Mouse (Mus musculus) frontal cortex, adult 2 months (tissue): Measurements from ENCODE around the gene Lrrc75a. TPM values are rescaled to one million over a fixed set of nuclear protein-coding genes. Genes with fewer than 3 reads are reported as not detected.
A peak's percentile ranks its signal among the peaks of the same experiment; 100 is the strongest.
"Not testable (repeated sequence)": the region's sequence is repeated elsewhere in the genome, so short reads cannot be mapped to it uniquely, and the experiment has no call there.

Source experiments
- DNase-seq, 2 experiments: peaks; one replicate each; pipeline ENCODE4 v3.0.0; 2022; ENCODE audit warnings: low spot score in 1 of 2; ENCODE audit errors: extremely low spot score in 1 of 2
- polyA plus RNA-seq: library from polyadenylated mRNA; depleted of rRNA; stranded (reverse); fragments of >200 nt; gene quantifications from 2 replicates; pipeline ENCODE4 v1.2.3, GENCODE M21; 2012; rRNA removed

Gene Lrrc75a
- polyA plus RNA-seq = 19.9 and 23.7 TPM in 2 replicates

DNA sequence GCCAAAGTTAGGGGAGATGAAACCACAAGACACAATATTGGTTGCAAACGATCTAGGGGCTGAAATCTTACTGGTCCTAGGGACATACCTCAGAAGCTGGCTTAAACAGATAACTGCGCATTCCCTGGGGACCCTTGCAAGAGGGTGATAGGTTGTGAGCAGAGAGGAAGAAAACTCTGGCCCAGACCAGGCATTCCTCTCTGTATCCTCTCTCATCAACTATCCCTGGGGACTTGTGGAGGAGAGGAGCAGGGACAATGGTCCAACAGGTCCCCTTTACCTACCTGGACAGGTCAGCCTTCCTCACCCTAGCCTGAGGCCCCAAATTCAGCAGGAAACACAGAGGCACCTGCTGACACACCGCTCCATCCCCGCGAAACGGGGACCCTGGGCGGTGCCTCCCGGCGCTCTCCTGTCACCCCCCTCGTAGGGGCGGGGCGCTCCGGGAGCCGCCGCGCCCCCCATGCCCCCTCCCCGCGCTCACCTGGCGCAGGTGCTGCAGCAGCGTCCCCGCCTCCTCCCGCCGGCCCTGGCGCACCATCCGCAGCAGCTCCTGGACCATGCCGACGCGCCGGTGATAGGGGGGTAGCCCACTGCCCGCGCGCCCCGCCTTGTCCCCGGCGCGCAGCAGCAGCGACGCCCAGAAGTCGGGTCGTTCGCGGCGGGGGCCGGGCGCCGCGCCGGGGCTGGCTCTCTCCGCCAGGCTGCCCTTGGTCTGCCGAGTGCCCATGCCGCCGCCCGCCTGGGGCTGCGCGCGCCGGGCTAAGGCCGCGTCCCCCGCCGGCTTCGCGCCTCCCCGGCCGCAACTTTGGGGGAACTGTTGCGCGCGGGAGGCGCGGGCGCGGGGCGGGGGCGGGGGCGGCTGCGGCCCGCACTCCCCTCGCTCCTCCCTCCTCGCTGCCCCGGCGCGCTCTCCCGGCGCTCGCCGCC, at the start of gene Lrrc75a:
Gene Lrrc75a (minus strand): TSS at position 863 of the 930 bp plus-strand sequence.
- DNase-seq = no peak

DNA sequence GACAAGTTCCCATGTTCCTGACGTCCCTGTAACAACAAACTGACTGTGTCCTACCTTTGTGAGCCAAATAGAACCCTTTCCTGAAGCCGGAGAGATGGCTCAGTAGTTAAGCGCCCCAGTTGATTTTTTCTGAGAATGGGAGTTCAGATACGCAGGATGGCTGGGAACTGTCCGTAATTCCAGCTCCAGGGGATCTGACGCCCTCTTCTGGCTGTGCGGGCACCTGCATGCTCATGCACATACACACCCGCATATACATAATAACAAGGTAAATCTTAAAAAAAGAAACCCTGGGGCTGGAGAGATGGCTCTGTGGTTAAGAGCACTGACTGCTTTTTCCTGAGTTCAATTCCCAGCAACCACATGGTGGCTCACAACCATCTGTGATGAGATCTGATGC, 46.8 kb upstream of the Lrrc75a start:
- no peak for DNase-seq

DNA sequence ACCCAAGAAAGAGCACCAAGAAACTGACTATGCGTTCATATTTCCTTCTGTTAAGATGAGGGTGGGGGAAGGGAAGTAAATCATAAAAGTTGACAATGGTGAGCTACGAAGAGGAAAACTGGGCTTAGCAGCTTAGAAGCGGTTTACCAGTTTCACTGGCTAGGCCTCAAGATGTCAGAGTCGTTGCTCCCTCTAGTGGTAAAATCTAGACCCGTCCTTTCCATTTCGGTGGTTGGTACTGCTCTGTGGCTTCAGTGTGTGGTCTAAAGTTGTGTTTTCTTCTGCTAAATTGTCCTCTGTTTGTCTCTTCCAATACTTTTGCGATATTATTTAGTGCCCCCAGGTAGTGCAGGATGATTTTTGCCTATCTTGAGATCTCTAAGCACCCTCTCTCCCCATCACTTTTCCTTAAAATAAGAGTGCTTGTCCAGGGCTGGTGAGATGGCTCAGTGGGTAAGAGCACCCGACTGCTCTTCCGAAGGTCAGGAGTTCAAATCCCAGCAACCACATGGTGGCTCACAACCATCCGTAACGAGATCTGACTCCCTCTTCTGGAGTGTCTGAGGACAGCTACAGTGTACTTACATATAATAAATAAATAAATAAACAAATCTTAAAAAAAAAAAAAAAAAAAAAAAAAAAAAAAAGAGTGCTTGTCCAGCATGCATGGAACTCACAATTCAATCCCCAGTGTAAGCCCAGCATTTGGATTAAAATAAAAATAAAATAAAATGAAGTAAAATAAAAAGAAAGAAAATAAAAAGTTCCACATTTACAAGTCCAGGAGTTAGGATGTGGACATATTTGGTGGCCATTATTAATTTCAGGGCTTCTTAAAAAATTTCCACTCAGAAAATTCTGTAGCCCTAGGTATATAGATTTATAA, 45.2 kb upstream of the Lrrc75a start:
- DNase-seq = peak in 1 of 2 experiments; percentile 68

DNA sequence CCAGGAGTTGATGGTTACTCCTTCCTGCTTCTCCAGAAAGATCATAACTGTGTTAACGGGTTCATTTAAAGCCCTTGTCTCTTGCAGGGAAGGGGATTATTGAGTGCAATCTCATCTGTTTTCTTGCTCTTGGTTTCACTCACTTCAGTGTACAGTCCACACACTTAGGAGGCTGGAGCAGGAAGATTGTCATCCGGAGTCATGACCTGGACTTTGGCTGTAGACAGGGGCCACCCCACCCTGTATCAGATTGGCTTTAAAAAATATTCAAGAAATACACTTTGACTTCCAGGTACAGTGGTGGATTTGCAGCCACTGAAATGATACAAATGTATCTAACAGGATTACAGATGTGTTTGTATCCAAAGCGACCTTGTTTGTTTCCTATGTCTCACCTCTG, 43.3 kb upstream of the Lrrc75a start:
- DNase-seq = no peak

DNA sequence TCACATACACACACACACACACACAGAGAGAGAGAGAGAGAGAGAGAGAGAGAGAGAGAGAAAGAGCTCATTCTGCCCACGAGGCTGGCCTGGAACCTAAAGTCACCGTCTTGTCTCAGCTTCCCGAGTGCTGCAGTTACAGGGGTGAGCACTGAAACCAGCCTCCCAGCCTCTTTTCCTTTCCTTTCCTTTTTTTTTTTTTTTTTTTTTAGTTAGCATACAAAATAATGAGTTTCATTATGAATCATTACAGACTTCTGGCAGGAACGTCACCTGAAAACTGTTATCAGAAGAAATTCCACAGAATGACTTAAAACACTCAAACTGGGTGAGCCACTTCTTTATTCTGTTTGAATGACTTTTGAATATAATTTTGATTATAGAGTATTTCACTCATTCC, 31.6 kb upstream of the Lrrc75a start:
- no peak for DNase-seq

DNA sequence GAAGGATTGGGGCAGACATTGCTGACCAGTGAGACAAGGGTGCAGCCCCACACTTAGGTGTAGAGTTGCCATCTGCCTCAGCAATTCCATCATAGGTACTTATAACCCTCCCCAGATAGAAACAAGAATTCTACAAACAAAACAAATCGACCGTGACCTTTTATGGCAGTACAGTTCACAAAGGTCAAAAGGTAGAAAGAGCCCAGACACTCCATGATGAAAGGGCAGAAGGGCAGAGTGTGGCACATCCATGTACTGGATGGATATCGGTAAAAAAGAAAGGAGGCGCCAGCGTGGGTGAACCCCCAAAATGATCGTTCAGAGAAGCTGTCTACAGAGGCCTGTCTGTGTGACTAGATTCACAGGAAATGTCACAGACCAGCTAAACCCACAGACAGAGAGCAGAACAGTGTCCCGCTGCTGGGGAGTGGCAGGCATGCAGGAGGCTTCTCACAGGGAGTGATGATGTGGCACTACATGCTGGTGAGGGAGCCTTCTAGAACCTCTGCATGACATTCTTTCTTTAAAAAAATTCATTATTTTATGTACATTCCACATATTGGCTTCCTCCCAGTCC, 30.5 kb upstream of the Lrrc75a start:
- no peak for DNase-seq

DNA sequence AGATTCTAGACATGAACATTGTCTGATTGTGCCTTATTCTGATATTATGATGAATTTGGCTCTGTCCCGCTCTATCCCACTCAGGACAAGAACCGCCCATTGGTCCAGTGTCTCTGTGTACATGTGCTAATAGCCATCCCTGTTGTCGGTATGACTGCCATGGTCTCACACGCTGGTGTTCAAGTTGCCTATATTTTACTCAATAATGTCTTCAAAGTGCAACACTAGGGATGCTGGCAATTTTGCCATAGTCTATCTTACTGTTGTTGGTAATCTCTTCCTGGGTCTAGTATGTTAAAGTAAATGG, 27.9 kb upstream of the Lrrc75a start:
- no peak for DNase-seq

DNA sequence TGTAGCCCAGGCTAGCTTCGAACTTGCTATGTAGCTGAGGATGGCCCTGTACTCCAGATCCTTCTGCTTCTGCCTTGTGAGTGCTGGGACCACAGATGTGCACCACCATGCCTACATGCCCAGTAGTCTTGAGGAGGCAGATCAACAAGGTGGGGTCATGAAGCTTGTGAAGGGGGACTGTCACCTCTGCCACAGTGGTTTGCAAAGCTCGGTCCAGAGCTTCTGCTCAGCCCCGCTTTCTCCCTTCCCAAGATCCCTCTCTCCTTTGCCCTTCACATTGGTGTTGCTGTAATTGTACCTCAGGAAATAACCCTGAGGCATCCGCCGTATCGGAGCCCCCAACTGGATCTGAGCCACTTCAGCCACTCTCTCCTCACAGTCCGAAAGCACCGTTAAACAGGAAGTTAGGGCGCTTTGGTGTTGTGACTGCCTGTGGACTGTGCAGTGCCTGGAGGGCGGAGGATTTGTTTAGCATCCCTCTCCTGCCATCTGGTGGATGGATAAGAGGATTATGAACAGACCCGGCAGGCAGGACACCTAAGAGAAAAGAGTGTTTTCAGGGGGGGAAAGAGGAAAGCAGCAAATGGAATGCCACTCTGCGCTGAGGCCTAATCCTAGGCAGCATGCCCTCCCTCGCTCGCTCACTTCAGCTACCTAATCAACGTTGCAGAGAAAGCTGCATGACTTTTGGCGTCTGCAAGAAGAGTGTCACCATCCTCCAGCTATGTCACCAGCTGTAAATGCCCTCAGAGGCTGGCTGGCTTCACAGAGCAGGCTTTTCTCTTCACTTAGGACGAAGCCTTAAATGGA, 27.4 kb upstream of the Lrrc75a start:
- peak; percentile 59 to 88 for DNase-seq

DNA sequence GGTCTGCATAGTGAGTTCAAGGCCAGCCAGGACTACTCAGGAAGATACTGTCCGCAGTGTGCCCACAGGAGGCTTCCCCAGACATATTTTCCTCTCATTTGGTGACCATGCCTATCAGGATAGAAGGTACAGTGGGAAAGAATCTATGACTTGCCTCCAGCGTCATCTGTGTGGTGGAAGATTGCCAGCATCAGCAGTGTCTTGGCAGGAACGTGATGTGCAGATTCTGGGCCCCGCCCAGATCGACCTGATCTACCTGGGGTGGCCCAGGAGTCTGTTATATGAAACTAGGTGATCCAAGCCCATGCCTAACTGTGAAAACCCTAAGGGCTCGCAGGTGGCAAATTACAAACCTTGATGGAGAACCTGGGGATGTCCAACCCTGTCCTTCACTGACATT, 21.7 kb upstream of the Lrrc75a start:
- no peak for DNase-seq

DNA sequence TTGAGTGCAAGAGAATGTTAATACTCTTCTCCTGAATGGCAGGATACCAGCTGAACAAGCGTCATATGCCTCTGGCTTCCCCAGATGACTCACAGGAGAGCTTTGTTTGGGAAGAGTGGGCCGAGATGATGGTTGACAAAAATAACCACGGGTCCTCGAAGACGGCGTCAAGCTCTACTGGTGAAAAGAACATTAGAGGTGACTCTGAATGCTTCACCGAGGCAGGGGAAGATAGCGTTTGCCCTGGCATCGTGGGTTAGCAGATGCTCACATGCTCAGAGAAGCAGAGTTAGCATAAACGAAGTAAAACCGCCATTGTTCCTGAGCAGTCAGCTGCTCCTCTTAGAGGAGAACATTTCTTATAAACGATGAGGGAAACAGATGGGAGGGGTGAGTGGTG, 21.1 kb upstream of the Lrrc75a start:
- DNase-seq = peak; percentile 81 to 87

DNA sequence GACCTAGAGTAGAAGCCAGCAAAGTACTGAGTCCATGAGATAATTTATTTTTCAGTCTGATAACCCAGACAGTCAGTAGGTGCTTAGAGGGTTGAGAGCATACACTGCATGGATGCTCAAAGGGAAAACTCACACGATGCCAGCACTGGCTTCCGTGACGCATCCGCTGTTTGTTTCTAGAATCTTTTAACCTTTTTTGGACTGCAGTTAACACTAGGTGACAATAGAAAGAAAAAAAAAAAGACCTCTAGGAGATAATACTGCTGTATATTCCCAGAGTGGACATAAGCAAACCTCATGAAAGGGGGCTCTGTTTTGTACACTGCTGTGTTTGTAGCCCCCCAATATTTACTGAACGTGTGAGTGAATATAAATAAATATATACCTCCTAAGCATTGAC, 20.7 kb upstream of the Lrrc75a start:
- DNase-seq = no peak

DNA sequence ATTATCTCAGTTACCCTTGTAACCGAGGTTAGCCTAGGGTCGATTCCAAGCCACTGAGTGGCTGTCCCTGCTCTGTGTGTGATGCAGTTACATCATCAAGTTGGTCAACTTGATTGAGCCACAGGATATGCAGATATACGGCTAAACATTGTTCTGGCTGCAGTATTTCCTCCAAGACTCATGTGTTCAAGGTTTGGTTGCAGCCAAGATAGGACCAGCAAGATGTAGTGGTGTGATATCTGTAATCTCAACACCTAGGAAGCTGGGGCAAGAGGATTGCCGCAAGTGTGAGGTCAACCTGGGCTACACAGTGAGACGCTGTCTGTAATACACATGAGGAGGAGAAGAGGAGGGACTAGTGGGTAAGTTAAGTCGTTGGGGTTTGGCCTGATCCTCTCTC, 15.9 kb upstream of the Lrrc75a start:
- no peak for DNase-seq

DNA sequence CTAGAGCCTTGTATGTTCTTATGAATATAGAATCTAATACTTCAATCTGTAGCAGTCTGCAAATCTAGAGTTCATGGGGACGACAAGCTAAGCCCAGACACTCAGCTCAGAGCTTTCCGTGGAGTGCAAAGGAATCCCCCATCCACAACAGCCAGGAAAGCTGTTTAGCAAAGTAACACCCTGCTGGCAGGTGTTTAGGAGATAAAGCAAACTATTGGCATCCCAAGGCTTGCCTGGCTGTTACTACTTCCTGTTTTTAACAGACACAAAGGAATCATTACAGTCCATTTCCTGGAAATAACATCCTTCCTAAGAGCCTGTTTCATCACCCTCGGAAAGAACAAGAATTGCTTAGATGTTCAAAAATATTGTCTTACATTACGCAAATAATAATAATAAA, 12.6 kb upstream of the Lrrc75a start:
- DNase-seq = no peak

DNA sequence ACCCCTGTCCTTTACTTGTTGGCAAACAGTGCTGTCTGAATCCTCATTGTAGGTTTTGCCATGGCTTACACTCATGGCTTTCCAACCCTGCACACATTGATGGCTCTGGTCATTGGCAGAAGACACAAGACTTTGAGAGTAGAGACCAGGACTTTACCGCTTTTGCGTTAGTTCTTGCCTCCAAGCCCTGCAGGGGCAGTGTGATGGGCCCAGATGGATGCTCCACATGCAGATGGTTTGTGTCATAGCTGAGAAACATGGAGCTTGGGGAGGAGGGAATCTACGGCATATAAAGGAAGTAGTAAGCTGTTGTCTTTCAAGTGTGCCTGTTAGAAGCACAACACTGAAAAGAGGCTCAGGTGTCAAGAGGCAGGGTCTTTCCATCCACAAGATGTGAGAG, 3.8 kb upstream of the Lrrc75a start:
- DNase-seq = no peak

DNA sequence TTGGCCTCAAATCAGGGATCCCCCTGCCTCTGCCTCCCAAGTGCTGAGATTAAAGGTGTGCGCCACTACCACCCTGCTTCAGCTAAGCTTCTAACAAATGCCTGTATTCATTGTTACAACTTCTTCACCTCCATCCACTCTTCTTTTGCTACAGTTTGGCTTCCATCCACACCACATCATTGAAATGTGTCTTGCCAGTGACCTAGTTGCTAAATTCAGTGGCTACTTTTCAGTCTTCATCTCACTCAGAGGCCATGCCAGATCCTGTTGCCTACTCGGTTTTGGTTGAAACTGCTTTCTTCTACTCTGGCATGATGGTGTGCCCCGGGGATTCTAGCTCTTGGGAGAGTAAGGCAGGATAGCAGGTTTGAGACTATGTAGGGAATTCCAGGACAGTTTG, 3.2 kb upstream of the Lrrc75a start:
- DNase-seq = no peak

DNA sequence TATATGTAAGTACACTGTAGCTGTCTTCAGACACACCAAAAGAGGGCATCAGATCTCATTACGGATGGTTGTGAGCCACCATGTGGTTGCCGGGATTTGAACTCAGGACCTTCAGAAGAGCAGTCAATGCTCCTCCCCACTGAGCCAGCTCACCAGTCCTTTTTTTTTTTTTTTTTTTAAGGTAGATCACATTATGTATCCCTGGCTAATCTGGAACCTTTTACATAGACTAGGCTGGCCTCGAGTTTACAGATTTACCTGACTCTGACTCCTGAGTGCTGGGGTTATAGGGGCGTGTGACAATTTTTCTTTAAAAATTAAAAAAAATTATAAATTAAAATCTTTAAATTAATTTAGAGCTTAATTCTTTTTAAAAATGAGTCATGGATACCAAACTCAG, 1.5 kb upstream of the Lrrc75a start:
- not testable (repeated sequence) for DNase-seq

DNA sequence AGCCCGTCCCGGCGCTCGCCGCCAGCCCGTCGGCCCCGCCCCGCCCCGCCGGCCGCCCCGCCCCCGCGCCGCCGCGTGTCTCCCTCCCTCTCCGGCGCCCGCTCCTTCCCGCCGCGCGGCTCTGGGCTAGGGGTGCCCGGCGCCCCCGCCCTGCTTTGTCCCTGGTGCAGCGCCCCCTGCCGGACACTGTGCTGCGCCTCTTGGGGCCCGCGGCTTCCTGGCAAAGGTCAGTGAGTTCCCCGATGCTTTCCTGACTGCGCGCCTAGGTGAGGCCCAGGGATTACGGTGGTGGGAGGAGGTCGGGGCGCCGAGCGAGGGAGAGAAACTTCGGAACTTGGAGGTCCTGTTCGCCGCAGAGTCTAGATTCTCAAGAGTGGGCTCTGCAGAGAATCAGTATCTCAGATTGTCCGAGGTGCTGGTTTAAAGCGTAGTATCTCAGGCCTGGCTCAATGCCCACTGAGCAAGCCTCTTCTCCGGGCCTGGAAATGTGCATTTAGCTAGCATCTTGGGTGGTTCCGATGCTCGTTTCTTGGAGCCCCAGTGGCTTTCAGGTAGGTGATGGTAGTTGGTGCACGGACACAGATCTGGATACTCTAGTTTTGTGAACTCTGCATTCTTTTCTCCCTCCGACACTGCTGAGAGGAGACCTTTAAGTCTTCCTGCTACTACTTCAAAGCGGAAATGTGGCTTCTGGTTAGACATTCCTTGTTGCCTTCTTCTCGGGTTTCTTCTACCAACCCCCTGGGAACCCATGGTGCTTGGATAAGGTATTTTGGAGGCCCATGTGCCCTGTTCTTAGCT, 468 bp upstream of the Lrrc75a start, which contains the start of gene Mmgt2:
Gene Mmgt2 (plus strand): TSS at position 74 of the 801 bp plus-strand sequence.
- peak; percentile 55 to 90 for DNase-seq

DNA sequence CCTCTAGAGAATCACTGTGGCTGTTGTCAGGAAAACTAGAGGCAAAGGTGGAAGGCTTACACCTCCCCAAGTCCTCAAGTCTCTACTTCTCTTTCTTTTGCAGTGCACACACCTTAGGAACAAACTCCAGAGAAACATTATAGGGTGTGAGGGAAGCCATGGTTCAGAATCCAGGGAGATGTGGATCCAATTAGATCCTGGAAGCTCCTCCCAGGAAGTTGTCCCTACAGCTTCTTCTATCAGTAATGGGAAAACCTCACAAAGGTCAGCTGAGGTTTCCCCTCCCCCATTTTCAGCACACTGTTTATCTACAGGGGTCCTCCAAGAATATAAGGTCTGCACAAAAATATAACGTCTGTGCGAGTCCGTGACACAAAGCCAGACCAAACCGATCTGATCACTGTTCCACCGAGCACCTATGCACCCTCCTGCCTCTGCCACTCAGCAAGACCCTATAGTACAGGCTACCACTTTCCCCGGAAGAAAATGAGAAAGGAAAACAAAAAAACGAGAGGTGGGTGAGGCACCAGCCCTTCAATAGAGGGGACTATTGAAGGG, 1.3 kb downstream of the Lrrc75a start:
- DNase-seq = no peak

DNA sequence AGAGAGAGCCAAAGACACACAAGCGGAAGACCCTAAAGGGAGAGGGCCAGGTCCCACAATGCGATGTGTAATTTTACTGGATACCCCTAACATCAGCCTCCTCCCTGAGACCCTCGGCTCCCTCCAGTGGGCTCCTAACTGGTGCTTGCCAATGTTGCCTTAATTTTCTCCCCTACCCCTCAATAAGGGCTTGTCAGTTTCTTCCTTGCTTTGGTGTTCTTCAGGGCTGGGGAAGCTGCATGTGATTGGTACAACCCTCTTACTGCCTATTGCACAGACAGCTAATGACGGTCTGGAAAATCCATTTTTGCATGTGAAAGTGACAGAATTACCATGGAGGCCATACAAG, 1.9 kb downstream of the Lrrc75a start:
- DNase-seq = no peak
